Mouse (Mus musculus) liver, adult 2 months (tissue): Measurements from ENCODE around the gene D030056L22Rik.

Source experiments
- CTCF ChIP-seq: fragments of 200-500 bp; IDR thresholded peaks from 2 replicates; pipeline ENCODE4 v1.5.1; 2011; ENCODE audit warnings: low read depth, low read length, control low read depth
- POLR2A ChIP-seq: fragments of 200-500 bp; IDR thresholded peaks from 2 replicates; pipeline ENCODE4 v1.6.1; 2011; ENCODE audit warnings: low read length, control low read depth; ENCODE audit not compliant: insufficient read depth; ENCODE audit errors: extremely low read depth

DNA sequence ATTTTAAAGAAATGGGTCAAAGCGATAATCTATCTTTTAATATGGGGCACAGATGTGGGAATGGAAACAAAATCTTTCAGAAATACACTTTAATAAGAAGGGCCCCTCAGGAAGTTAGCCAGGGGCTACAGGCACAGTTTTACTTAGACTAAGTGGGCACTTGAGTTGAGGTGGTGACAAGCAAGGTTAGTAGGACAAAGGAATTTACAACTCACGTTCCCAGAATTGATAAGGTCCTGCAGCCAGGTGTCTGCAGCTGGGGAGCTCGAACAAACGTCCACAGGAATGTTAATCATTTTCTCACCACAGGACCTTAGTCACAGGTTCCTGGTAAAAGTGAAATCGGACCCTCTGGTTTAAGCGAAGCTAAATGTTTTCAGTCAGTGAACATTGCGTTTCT is 18.1 kb downstream of the D030056L22Rik start:
- TF ChIP-seq CTCF (no peak), POLR2A (no peak)
